8 mouse cellular contexts compared by ENCODE assay signal in genomic region chr7:12966104-12966845, GRCm38 (mm10). TPM values are rescaled to one million over a fixed set of nuclear protein-coding genes. Genes with fewer than 3 reads are reported as not detected.
A peak's percentile ranks its signal among the peaks of the same experiment; 100 is the strongest.
DNase-seq lines count a peak whose midpoint lies in the region; ATAC-seq and TF ChIP-seq lines count a peak whose summit lies in the region.

No protein-coding gene starts in this region.

- TF ChIP-seq EP300 in liver, embryonic 14.5 days (IDR thresholded peaks at IDR 0.05; ENCODE audit: low read depth) = no peak

- in situ Hi-C loops in Patski (cut with MboI; ENCODE audit: low pct_unique_long_range_greater_than_20kb) = no loop called here

- H3K9ac ChIP-seq in liver, embryonic 14.5 days (replicated peaks) = peak overlapping the region; percentile 90

- no peaks in the 10 kb centered on the region for H3K27me3 ChIP-seq in Patski
- H3K27me3 ChIP-seq in liver, embryonic 14.5 days (ENCODE audit: control insufficient read depth, insufficient read depth, low read length) = no peaks in the 10 kb centered on the region

- DNase-seq in 416B (ENCODE audit: low read depth) (peak; percentile 55), Patski (ENCODE audit: low read depth, low spot score) (no peak)
- peak; percentile 87 to 89 for DNase-seq in cerebellum, postnatal 36 days
- peak; percentile 53 for DNase-seq in gastrocnemius, postnatal 10 days
- peak; percentile 64 for DNase-seq in kidney, adult 11 months
- DNase-seq in liver, embryonic 14.5 days (ENCODE audit: low read depth in 3 of 3, low spot score in 3 of 3) = peak in 2 of 3 experiments; percentile 49 to 50
- peak; percentile 63 for DNase-seq in neural tube, embryonic 10.5 days (ENCODE audit: extremely low spot score, low spot score)
- peak; percentile 45 for DNase-seq in thymus, postnatal 0 days (ENCODE audit: low spot score)

- no peak for TF ChIP-seq CTCF in Patski (IDR thresholded peaks at IDR 0.05)
- TF ChIP-seq CTCF in liver, embryonic 14.5 days (IDR thresholded peaks at IDR 0.05; ENCODE audit: low read depth) = no peak

- H3K27ac ChIP-seq in liver, embryonic 14.5 days = peak overlapping the region; percentile 88

- peaks cover 8% of the 10 kb centered on the region for H3K36me3 ChIP-seq in liver, embryonic 14.5 days (replicated peaks; ENCODE audit: control insufficient read depth, insufficient read depth, low read depth)

- peak; percentile 56 for ATAC-seq in Patski
- peak; percentile 86 for ATAC-seq in liver, embryonic 14.5 days (ENCODE audit: insufficient read depth)

- CTCF ChIA-PET in Patski (lab: Charles Lee) = interaction anchor here (2.4 kb wide), 1 partner anchor 11 kb away, joined by 10 read pairs; the partner anchor contains the start of gene Zfp446

- H3K4me1 ChIP-seq in liver, embryonic 14.5 days (replicated peaks; ENCODE audit: control insufficient read depth in 2 of 2, insufficient read depth in 2 of 2, low read length in 1 of 2) = peaks cover 16 to 18% of the 10 kb centered on the region in 2 experiments

- H3K4me2 ChIP-seq in liver, embryonic 14.5 days (ENCODE audit: low read depth) = peak overlapping the region; percentile 98

- H3K4me3 ChIP-seq in liver, embryonic 14.5 days (ENCODE audit: insufficient read depth in 1 of 2, low read depth in 2 of 2, low read length in 2 of 2) = peak overlapping the region; percentile 94 to 96

- no peaks in the 10 kb centered on the region for H3K9me3 ChIP-seq in liver, embryonic 14.5 days (ENCODE audit: control insufficient read depth, low read length)

- POLR2A ChIA-PET in Patski (lab: Charles Lee) = interaction anchor here (0.6 kb wide), 1 partner anchor 15 kb away, joined by 4 read pairs; no protein-coding TSS in a partner anchor

- under 1% methylated on average over 29 of the region's 29 CpGs for WGBS in liver, embryonic 14.5 days (ENCODE audit: insufficient replicate concordance)

RNA-seq across cellular contexts. Expression of gene Zfp324, which starts 0.6 kb away (rescaled TPM):
- polyA plus RNA-seq in Patski (2021) = 7.9 TPM
- total RNA-seq in gastrocnemius, postnatal 10 days (2021) = 1 to 10 TPM; 2.8 to 4.8 TPM
- 1.7 and 1.8 TPM in 2 replicates for polyA plus RNA-seq in liver, embryonic 14.5 days (2012; rRNA removed)
- polyA plus RNA-seq in liver, embryonic 14.5 days (2014; fragmentation: Nextera tagmentation; extraction: Ambion mirVana) = 2.0 and 2.4 TPM in 2 replicates
- 4.9 and 5.0 TPM in 2 replicates for polyA plus RNA-seq in thymus, postnatal 0 days (2015; fragmentation: Nextera tagmentation; extraction: Ambion mirVana)

RNA-seq across cellular contexts. Expression of gene Zfp446, which starts 11.4 kb away (rescaled TPM):
- polyA plus RNA-seq in Patski (2021) = 5.9 TPM
- 1 to 10 TPM; 2.1 to 3.8 TPM for total RNA-seq in gastrocnemius, postnatal 10 days (2021)
- polyA plus RNA-seq in liver, embryonic 14.5 days (2012; rRNA removed) = 2.1 and 2.4 TPM in 2 replicates
- 0.93 and 1.1 TPM in 2 replicates for polyA plus RNA-seq in liver, embryonic 14.5 days (2014; fragmentation: Nextera tagmentation; extraction: Ambion mirVana)
- polyA plus RNA-seq in thymus, postnatal 0 days (2015; fragmentation: Nextera tagmentation; extraction: Ambion mirVana) = 5.7 and 5.8 TPM in 2 replicates

RNA-seq across cellular contexts. Expression of gene Slc27a5, which starts 31.7 kb away (rescaled TPM):
- polyA plus RNA-seq in Patski (2021) = 0.26 TPM
- under 1 TPM in 1 of 2 experiments, not detected in 1; 0.16 TPM for total RNA-seq in gastrocnemius, postnatal 10 days (2021)
- 4.9 and 7.7 TPM in 2 replicates for polyA plus RNA-seq in liver, embryonic 14.5 days (2012; rRNA removed)
- polyA plus RNA-seq in liver, embryonic 14.5 days (2014; fragmentation: Nextera tagmentation; extraction: Ambion mirVana) = 10.1 and 10.7 TPM in 2 replicates
- 0.06 and 0.08 TPM in 2 replicates for polyA plus RNA-seq in thymus, postnatal 0 days (2015; fragmentation: Nextera tagmentation; extraction: Ambion mirVana)

RNA-seq across cellular contexts. Expression of gene Trim28, which starts 32.6 kb away (rescaled TPM):
- 447 TPM for polyA plus RNA-seq in Patski (2021)
- total RNA-seq in gastrocnemius, postnatal 10 days (2021) = 100 to 1,000 TPM; 118 to 161 TPM
- polyA plus RNA-seq in liver, embryonic 14.5 days (2012; rRNA removed) = 119 and 138 TPM in 2 replicates
- 93.4 and 111 TPM in 2 replicates for polyA plus RNA-seq in liver, embryonic 14.5 days (2014; fragmentation: Nextera tagmentation; extraction: Ambion mirVana)
- polyA plus RNA-seq in thymus, postnatal 0 days (2015; fragmentation: Nextera tagmentation; extraction: Ambion mirVana) = 236 and 274 TPM in 2 replicates

RNA-seq across cellular contexts. Expression of gene Rnf225, which starts 39.1 kb away (rescaled TPM):
- polyA plus RNA-seq in Patski (2021) = 0.47 TPM
- total RNA-seq in gastrocnemius, postnatal 10 days (2021) = under 1 TPM; 0.26 to 0.34 TPM
- 0.55 TPM in 2 replicates for polyA plus RNA-seq in liver, embryonic 14.5 days (2012; rRNA removed)
- 0.09 and 0.15 TPM in 2 replicates for polyA plus RNA-seq in liver, embryonic 14.5 days (2014; fragmentation: Nextera tagmentation; extraction: Ambion mirVana)
- polyA plus RNA-seq in thymus, postnatal 0 days (2015; fragmentation: Nextera tagmentation; extraction: Ambion mirVana) = 0.22 and 0.42 TPM in 2 replicates
